Comparison of ENCODE assay signal across 8 mouse cellular contexts in genomic region chr14:47087182-47087581, GRCm38 (mm10).
DNase-seq lines count a peak whose midpoint lies in the region; ATAC-seq and TF ChIP-seq lines count a peak whose summit lies in the region.

No protein-coding gene starts in this region.

- H3K27ac ChIP-seq in hindbrain, embryonic 10.5 days = no peak overlapping the region; the same call in 1 of the 2 replicates
- no peak overlapping the region for H3K27ac ChIP-seq in lung, postnatal 0 days (ENCODE audit: low read length)

- H3K4me2 ChIP-seq in lung, postnatal 0 days (replicated peaks; ENCODE audit: low read depth, low read length) = peak overlapping the region; percentile 60

- POLR2A ChIA-PET in Patski (lab: Charles Lee) = interaction anchor here (1.2 kb wide), 1 partner anchor 204 kb away, joined by 8 read pairs; the partner anchor contains the start of gene Samd4

- ATAC-seq in Patski = peak; percentile 42
- peak; percentile 76 for ATAC-seq in frontal cortex, adult (ENCODE audit: low TSS enrichment)
- ATAC-seq in lung, postnatal 0 days = peak; percentile 63

- WGBS in hindbrain, embryonic 10.5 days = 33% methylated on average over 5 of the region's 5 CpGs
- WGBS in lung, postnatal 0 days = 30% methylated on average over 5 of the region's 5 CpGs

- H3K36me3 ChIP-seq in hindbrain, embryonic 10.5 days = 0 out of 2 replicates have a peak, but pooled peaks cover 4% of the 10 kb centered on the region
- H3K36me3 ChIP-seq in lung, postnatal 0 days (ENCODE audit: insufficient read depth, low read length) = no peaks in the 10 kb centered on the region

- H3K9me3 ChIP-seq in hindbrain, embryonic 10.5 days = no peaks in the 10 kb centered on the region
- no peaks in the 10 kb centered on the region for H3K9me3 ChIP-seq in lung, postnatal 0 days (ENCODE audit: low read length)

- H3K27me3 ChIP-seq in Patski = no peaks in the 10 kb centered on the region
- H3K27me3 ChIP-seq in hindbrain, embryonic 10.5 days (ENCODE audit: insufficient read depth, poor library complexity, severe bottlenecking) = no peaks in the 10 kb centered on the region
- no peaks in the 10 kb centered on the region for H3K27me3 ChIP-seq in lung, postnatal 0 days (replicated peaks; ENCODE audit: insufficient read depth, low read length)

- TF ChIP-seq EP300 in lung, postnatal 0 days (IDR thresholded peaks at IDR 0.05) = no peak

- DNase-seq in Patski (ENCODE audit: low read depth, low spot score) = peak; percentile 24
- DNase-seq in cerebellum, adult 9-11 months = peak; percentile 67
- peak; percentile 82 for DNase-seq in hindbrain, embryonic 10.5 days (ENCODE audit: low spot score)
- peak; percentile 35 for DNase-seq in layer of hippocampus, adult 9-11 months
- peak; percentile 80 for DNase-seq in lung, postnatal 0 days (ENCODE audit: low spot score)
- DNase-seq in ovary, postnatal 36 days (ENCODE audit: low spot score) = peak; percentile 71
- DNase-seq in thymus, postnatal 14 days = peak; percentile 87

- peaks cover 22% of the 10 kb centered on the region for H3K4me1 ChIP-seq in hindbrain, embryonic 10.5 days (replicated peaks)
- peaks cover 4% of the 10 kb centered on the region; the same call in 1 of the 2 replicates for H3K4me1 ChIP-seq in lung, postnatal 0 days (ENCODE audit: insufficient read depth, low read depth, low read length)

- CTCF ChIA-PET in Patski (lab: Charles Lee) = interaction anchor here (0.8 to 5.5 kb wide), 28 partner anchors 9 to 253 kb away, joined by 3 to 90 read pairs (median 4); partner anchors contain the start of gene Samd4

- peak overlapping the region; percentile 47 for H3K4me3 ChIP-seq in hindbrain, embryonic 10.5 days
- H3K4me3 ChIP-seq in lung, postnatal 0 days (ENCODE audit: low read depth, low read length) = peak overlapping the region; percentile 12; the same call in 1 of the 2 replicates

- 0 out of 2 replicates have a peak overlapping the region, but pooled peaks have one; percentile 13 for H3K9ac ChIP-seq in lung, postnatal 0 days (replicated peaks; ENCODE audit: low read depth)

- in situ Hi-C loops in Patski (cut with MboI; ENCODE audit: low pct_unique_long_range_greater_than_20kb) = loop anchor here (5.0 kb wide), 1 partner anchor 205 kb away; the partner anchor contains the start of gene Samd4

- no peak for TF ChIP-seq CTCF in Patski (IDR thresholded peaks at IDR 0.05)
- peak; percentile 80 for TF ChIP-seq CTCF in lung, postnatal 0 days (IDR thresholded peaks at IDR 0.05)

Comparison
In these comparisons a context has a peak if more than half of its experiments do, and no peak if none do; other contexts are left out.
1. DNase-seq: peak in every context shown above with its lines; median percentile 87 in thymus, postnatal 14 days; 82 in hindbrain, embryonic 10.5 days; 80 in lung, postnatal 0 days; 71 in ovary, postnatal 36 days; 67 in cerebellum, adult 9-11 months; 35 in layer of hippocampus, adult 9-11 months; 24 in Patski.